Mouse (Mus musculus): ENCODE measurements around the gene Gm20388.

- TF ChIP-seq CTCF (IDR thresholded peaks at IDR 0.05; ENCODE audit: low read depth, low read length) (no peak), EP300 (IDR thresholded peaks at IDR 0.05; ENCODE audit: insufficient read depth, low read depth, low read length) (no peak), POLR2A (IDR thresholded peaks at IDR 0.05; ENCODE audit: insufficient read depth, low read length) (no peak)
Measured at GRCm38 (mm10) chr8:120896203-120896602, 985.6 kb downstream of the Gm20388 start.

Measured in ES-Bruce4 (cell line).